Mouse (Mus musculus) neural tube, embryonic 12.5 days (tissue): Measurements from ENCODE around the gene Slc25a13. TPM values are rescaled to one million over a fixed set of nuclear protein-coding genes. Genes with fewer than 3 reads are reported as not detected.
A peak's percentile ranks its signal among the peaks of the same experiment; 100 is the strongest.
"Not testable (repeated sequence)": the region's sequence is repeated elsewhere in the genome, so short reads cannot be mapped to it uniquely, and the experiment has no call there.

ENCODE experiments used
- ATAC-seq: fragments of 200-750 bp; cut with Nextera tagmentation; 2 replicates; pipeline ENCODE4 v1.8.0; 2017; ENCODE audit warnings: low read depth, mild to moderate bottlenecking, moderate TSS enrichment, moderate library complexity; ENCODE audit not compliant: low FRiP score
- H3K27ac ChIP-seq: fragments of 300-500 bp; sonication (generic); 2 replicates; pipeline ENCODE4 v1.5.1; 2016
- H3K27me3 ChIP-seq: fragments of 300-500 bp; sonication (generic); replicated peaks from 2 replicates; pipeline ENCODE4 v1.6.1; 2016; ENCODE audit warnings: mild to moderate bottlenecking
- H3K36me3 ChIP-seq: fragments of 300-500 bp; sonication (generic); 2 replicates; pipeline ENCODE4 v1.6.1; 2016; ENCODE audit warnings: mild to moderate bottlenecking
- H3K4me1 ChIP-seq: fragments of 300-500 bp; sonication (generic); 2 replicates; pipeline ENCODE4 v1.6.1; 2016
- H3K4me2 ChIP-seq: fragments of 300-500 bp; sonication (generic); replicated peaks from 2 replicates; pipeline ENCODE4 v1.6.1; 2016; ENCODE audit warnings: mild to moderate bottlenecking
- H3K4me3 ChIP-seq: fragments of 300-500 bp; sonication (generic); 2 replicates; pipeline ENCODE4 v1.5.1; 2016
- H3K9ac ChIP-seq: fragments of 300-500 bp; sonication (generic); 2 replicates; pipeline ENCODE4 v1.6.1; 2016; ENCODE audit warnings: mild to moderate bottlenecking
- H3K9me3 ChIP-seq: fragments of 300-500 bp; sonication (generic); 2 replicates; pipeline ENCODE4 v1.6.1; 2016; ENCODE audit warnings: mild to moderate bottlenecking
- WGBS: fragments of 180-500 bp; shearing (Covaris S2); methylation state at CpG from one replicate; pipeline ENCODE4 v1.1.7; 2016; 5-methylcytosine and 5-hydroxymethylcytosine counted together
- polyA plus RNA-seq: library from polyadenylated mRNA; unstranded; fragments of >200 nt; fragmentation: Nextera tagmentation; extraction: Ambion mirVana; gene quantifications from 2 replicates; pipeline ENCODE4 v1.2.1, GENCODE M21; 2016

Slc25a13 gene
- polyA plus RNA-seq, 1 experiment from 2014 or later, result 17.9 TPM

DNA sequence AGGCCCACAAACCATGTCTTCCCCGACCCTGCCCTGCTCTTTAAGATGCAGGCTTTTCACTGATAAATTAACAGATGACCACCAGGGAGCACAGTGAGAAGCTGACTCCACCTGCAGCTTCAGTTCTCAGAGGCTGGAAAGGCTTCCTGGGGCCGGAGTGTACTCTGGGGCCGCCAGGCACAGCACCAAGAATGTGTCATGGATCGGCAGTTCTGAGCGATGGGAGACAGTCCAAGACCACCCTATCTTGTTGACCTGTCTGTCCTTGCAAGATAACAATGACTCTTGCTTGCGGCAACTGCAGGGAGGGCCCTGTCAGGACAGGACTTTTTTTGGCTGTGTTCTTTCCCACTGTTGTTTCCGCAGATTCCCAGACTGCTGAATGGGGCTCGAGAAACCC, 33.4 kb downstream of the Slc25a13 start:
- Histone ChIP-seq H3K36me3 (no peaks in the 10 kb centered on the region), H3K27ac (no peak overlapping the region), H3K9me3 (no peaks in the 10 kb centered on the region), H3K4me2 (no peak overlapping the region), H3K4me3 (no peak overlapping the region), H3K4me1 (no peaks in the 10 kb centered on the region), H3K9ac (no peak overlapping the region), H3K27me3 (no peaks in the 10 kb centered on the region)
- WGBS, result 79% methylated on average over 8 of the region's 8 CpGs
- ATAC-seq, result no peak

DNA sequence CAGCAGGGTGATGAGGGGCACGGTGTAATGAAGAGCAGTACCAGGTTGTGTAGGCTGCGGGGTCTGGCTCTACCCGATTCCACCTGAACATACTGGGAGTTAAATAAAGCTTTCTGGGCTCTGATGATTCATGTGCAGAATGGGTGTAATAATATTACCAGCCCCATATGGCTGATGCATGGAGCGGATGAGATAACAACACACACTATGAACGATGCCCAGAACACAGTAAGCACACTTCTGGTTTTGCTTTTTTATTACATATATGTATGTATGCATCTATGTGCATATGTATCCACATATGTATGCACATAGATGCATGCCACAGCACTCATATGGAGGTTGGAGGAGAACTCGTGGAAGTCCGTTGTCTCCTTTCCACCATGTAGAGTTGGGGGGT, 34.8 kb downstream of the Slc25a13 start:
- Histone ChIP-seq H3K27me3 (no peaks in the 10 kb centered on the region), H3K4me3 (no peak overlapping the region), H3K36me3 (no peaks in the 10 kb centered on the region), H3K9ac (no peak overlapping the region), H3K4me2 (no peak overlapping the region), H3K4me1 (no peaks in the 10 kb centered on the region), H3K27ac (no peak overlapping the region), H3K9me3 (no peaks in the 10 kb centered on the region)
- WGBS, result 94% methylated on average over 7 of the region's 7 CpGs
- ATAC-seq, result no peak

GRCm38 (mm10) chr6:6178341-6178740, 38.6 kb downstream of the Slc25a13 start:
- H3K27me3 ChIP-seq, ATAC-seq, H3K9ac ChIP-seq, H3K4me1 ChIP-seq, H3K4me2 ChIP-seq, H3K36me3 ChIP-seq, H3K4me3 ChIP-seq, H3K27ac ChIP-seq, H3K9me3 ChIP-seq: not testable (repeated sequence)
- 92% methylated on average over 15 of the region's 15 CpGs for WGBS

- Histone ChIP-seq H3K27ac (no peak overlapping the region), H3K9ac (no peak overlapping the region), H3K36me3 (no peaks in the 10 kb centered on the region), H3K9me3 (no peaks in the 10 kb centered on the region), H3K27me3 (no peaks in the 10 kb centered on the region), H3K4me2 (no peak overlapping the region), H3K4me1 (peaks cover 6% of the 10 kb centered on the region), H3K4me3 (no peak overlapping the region)
- no peak for ATAC-seq
- 71% methylated on average over 5 of the region's 5 CpGs for WGBS
Observed at GRCm38 (mm10) chr6:6175350-6175971, 41.5 kb downstream of the Slc25a13 start.

DNA sequence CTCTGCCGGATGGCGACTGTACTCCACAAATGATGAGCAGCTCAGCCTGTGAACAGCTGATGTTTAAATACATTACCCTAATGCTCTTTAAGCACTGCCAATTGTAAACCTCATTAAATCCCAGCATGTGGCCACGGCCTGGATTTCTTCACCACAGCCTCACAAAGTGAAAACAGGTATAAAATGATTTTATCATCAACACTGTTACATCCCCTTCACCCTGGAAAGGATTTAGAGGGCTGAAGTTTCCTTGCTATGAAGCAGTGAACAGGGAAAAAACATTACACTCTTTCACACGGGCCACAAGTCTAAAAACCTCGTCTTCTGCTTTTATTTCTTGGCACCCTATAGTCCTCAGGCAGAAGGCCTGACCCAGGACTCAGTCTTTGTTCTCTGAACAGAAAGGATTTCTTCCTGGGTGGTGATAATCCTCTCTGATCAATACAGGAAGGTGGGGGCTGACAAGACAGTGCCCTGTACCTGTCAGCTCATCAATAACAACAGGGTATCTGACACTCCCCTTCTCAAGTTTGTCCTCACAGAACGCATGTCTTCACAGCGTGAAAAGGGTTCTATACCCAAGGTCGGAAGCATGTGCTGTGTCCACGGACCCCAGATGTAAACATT, 42.9 kb downstream of the Slc25a13 start:
- Histone ChIP-seq H3K4me1 (peaks cover 7% of the 10 kb centered on the region), H3K27me3 (no peaks in the 10 kb centered on the region), H3K4me2 (no peak overlapping the region; the same call in 1 of the 2 replicates), H3K4me3 (no peak overlapping the region), H3K9ac (no peak overlapping the region), H3K27ac (no peak overlapping the region), H3K36me3 (no peaks in the 10 kb centered on the region), H3K9me3 (no peaks in the 10 kb centered on the region)
- peak; percentile 55; the same call in 1 of the 2 replicates for ATAC-seq
- 21% methylated on average over 9 of the region's 9 CpGs for WGBS

GRCm38 (mm10) chr6:6173166-6173934, 43.6 kb downstream of the Slc25a13 start:
- H3K4me3 ChIP-seq, result no peak overlapping the region
- H3K27me3 ChIP-seq, result no peaks in the 10 kb centered on the region
- no peaks in the 10 kb centered on the region for H3K36me3 ChIP-seq
- no peak overlapping the region; the same call in 1 of the 2 replicates for H3K4me2 ChIP-seq
- peaks cover 12% of the 10 kb centered on the region for H3K4me1 ChIP-seq
- 42% methylated on average over 15 of the region's 15 CpGs for WGBS
- ATAC-seq, result no peak; the same call in none of the 2 replicates
- H3K9ac ChIP-seq, result no peak overlapping the region
- no peaks in the 10 kb centered on the region for H3K9me3 ChIP-seq
- no peak overlapping the region for H3K27ac ChIP-seq

- Histone ChIP-seq H3K4me2 (no peak overlapping the region), H3K9ac (no peak overlapping the region), H3K27me3 (no peaks in the 10 kb centered on the region), H3K36me3 (no peaks in the 10 kb centered on the region), H3K4me1 (peaks cover 15% of the 10 kb centered on the region), H3K9me3 (no peaks in the 10 kb centered on the region), H3K4me3 (no peak overlapping the region), H3K27ac (no peak overlapping the region)
- ATAC-seq, result no peak
- 68% methylated on average over 11 of the region's 11 CpGs for WGBS
Observed at GRCm38 (mm10) chr6:6168566-6169134, 48.3 kb downstream of the Slc25a13 start.

- 85% methylated on average over 10 of the region's 10 CpGs for WGBS
- Histone ChIP-seq H3K27ac (no peak overlapping the region), H3K4me3 (no peak overlapping the region), H3K9me3 (no peaks in the 10 kb centered on the region), H3K9ac (no peak overlapping the region), H3K4me1 (peaks cover 12% of the 10 kb centered on the region), H3K4me2 (no peak overlapping the region), H3K27me3 (no peaks in the 10 kb centered on the region), H3K36me3 (no peaks in the 10 kb centered on the region)
- no peak for ATAC-seq
Observed at GRCm38 (mm10) chr6:6167339-6168126, 49.4 kb downstream of the Slc25a13 start.

- H3K4me2 ChIP-seq, result no peak overlapping the region; the same call in 1 of the 2 replicates
- no peak overlapping the region for H3K4me3 ChIP-seq
- ATAC-seq, result peak; percentile 75
- no peaks in the 10 kb centered on the region for H3K9me3 ChIP-seq
- H3K27ac ChIP-seq, result no peak overlapping the region
- peaks cover 26% of the 10 kb centered on the region for H3K4me1 ChIP-seq
- no peaks in the 10 kb centered on the region for H3K36me3 ChIP-seq
- WGBS, result 37% methylated on average over 7 of the region's 7 CpGs
- no peak overlapping the region for H3K9ac ChIP-seq
- H3K27me3 ChIP-seq, result no peaks in the 10 kb centered on the region
Observed at GRCm38 (mm10) chr6:6162993-6163623, 53.9 kb downstream of the Slc25a13 start.

DNA sequence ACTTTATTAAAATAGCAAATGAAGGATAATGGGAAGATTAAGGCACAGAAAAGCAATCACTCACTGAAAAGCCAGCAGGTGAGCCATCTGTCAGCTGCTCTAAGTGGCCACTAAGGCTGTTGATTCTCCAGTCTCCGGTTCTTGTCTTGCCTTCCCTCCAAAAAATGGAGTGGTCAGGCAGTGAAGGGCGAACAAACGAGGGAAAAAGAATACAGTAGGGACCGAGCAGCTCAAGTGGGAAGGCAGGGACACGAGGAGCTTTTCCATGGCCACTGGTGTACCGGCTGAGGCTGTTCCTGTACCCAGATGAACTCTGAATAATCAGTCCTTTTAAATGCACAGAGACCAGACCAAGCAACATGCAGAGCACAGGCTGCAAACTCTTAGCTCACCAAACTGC, 54.8 kb downstream of the Slc25a13 start:
- no peak overlapping the region for H3K9ac ChIP-seq
- peaks cover 26% of the 10 kb centered on the region for H3K4me1 ChIP-seq
- H3K4me2 ChIP-seq, result 0 out of 2 replicates have a peak overlapping the region, but pooled peaks have one; percentile 18
- no peaks in the 10 kb centered on the region for H3K27me3 ChIP-seq
- no peaks in the 10 kb centered on the region for H3K9me3 ChIP-seq
- H3K4me3 ChIP-seq, result no peak overlapping the region
- ATAC-seq, result no peak
- H3K27ac ChIP-seq, result no peak overlapping the region
- 32% methylated on average over 6 of the region's 6 CpGs for WGBS
- H3K36me3 ChIP-seq, result no peaks in the 10 kb centered on the region

GRCm38 (mm10) chr6:6160645-6161426, 56.1 kb downstream of the Slc25a13 start:
- whole genome bisulfite sequencing, result 88% methylated on average over 7 of the region's 7 CpGs
- no peak overlapping the region for H3K4me3 ChIP-seq
- H3K4me2 ChIP-seq, result no peak overlapping the region
- no peak overlapping the region for H3K9ac ChIP-seq
- H3K27ac ChIP-seq, result no peak overlapping the region
- no peak for ATAC-seq
- no peaks in the 10 kb centered on the region for H3K9me3 ChIP-seq
- peaks cover 26% of the 10 kb centered on the region for H3K4me1 ChIP-seq
- no peaks in the 10 kb centered on the region for H3K27me3 ChIP-seq
- H3K36me3 ChIP-seq, result no peaks in the 10 kb centered on the region
